Mouse (Mus musculus) lung, adult 2 months (tissue): ENCODE data around the gene Cog8. TPM values are rescaled to one million over a fixed set of nuclear protein-coding genes. Genes with fewer than 3 reads are reported as not detected.
"Not testable (repeated sequence)": the region's sequence is repeated elsewhere in the genome, so short reads cannot be mapped to it uniquely, and the experiment has no call there.

Source experiments
- DNase-seq: peaks from one replicate; pipeline ENCODE4 v3.0.0; 2022
- H3K4me1 ChIP-seq: fragments of 200-500 bp; 2 replicates; pipeline ENCODE4 v1.6.1; 2011; ENCODE audit warnings: low read length; ENCODE audit not compliant: control insufficient read depth, insufficient read depth
- H3K4me3 ChIP-seq: fragments of 200-500 bp; replicated peaks from 2 replicates; pipeline ENCODE3; 2011; ENCODE audit warnings: low read depth, mild to moderate bottlenecking, control low read depth, low read length; ENCODE audit errors: extremely low read depth
- CTCF ChIP-seq: fragments of 200-500 bp; IDR thresholded peaks from 2 replicates; pipeline ENCODE4 v1.5.1; 2011; ENCODE audit warnings: mild to moderate bottlenecking, low read length, control low read depth; ENCODE audit not compliant: insufficient read depth
- POLR2A ChIP-seq: fragments of 200-500 bp; IDR thresholded peaks from 2 replicates; pipeline ENCODE4 v1.6.1; 2011; ENCODE audit warnings: low read depth, mild to moderate bottlenecking, control low read depth, low read length, borderline replicate concordance; ENCODE audit errors: extremely low read depth
- WGBS: fragments of 180-500 bp; shearing (Covaris S2); methylation state at CpG from one replicate; pipeline ENCODE4 v1.1.7; 2018; 5-methylcytosine and 5-hydroxymethylcytosine counted together
- polyA plus RNA-seq: library from polyadenylated mRNA; depleted of rRNA; stranded (reverse); fragments of >200 nt; gene quantifications from 2 replicates; pipeline ENCODE4 v1.2.3, GENCODE M21; 2012

Gene Cog8
- polyA plus RNA-seq, 1 experiment = 31.6 TPM

- Histone ChIP-seq H3K4me3 (no peak overlapping the region), H3K4me1 (peaks cover 3% of the 10 kb centered on the region; the same call in 1 of the 2 replicates)
- no peak for TF ChIP-seq CTCF
- TF ChIP-seq POLR2A = no peak
- DNase-seq = no peak
- WGBS = 60% methylated on average over 5 of the region's 5 CpGs
Observed at GRCm38 (mm10) chr8:107046976-107047375, 9.5 kb downstream of the Cog8 start.

GRCm38 (mm10) chr8:107045478-107045877, 11.0 kb downstream of the Cog8 start:
- 93% methylated on average over 6 of the region's 6 CpGs for WGBS
- no peak for DNase-seq
- no peak overlapping the region for H3K4me3 ChIP-seq
- H3K4me1 ChIP-seq = peaks cover 3% of the 10 kb centered on the region; the same call in 1 of the 2 replicates
- TF ChIP-seq CTCF = no peak
- TF ChIP-seq POLR2A = no peak

GRCm38 (mm10) chr8:107040632-107041031, 15.9 kb downstream of the Cog8 start:
- TF ChIP-seq POLR2A (no peak), CTCF (no peak)
- no peak for DNase-seq
- 67% methylated on average over 7 of the region's 7 CpGs for WGBS

GRCm38 (mm10) chr8:107036626-107037025, 19.9 kb downstream of the Cog8 start:
- Histone ChIP-seq H3K4me3 (no peak overlapping the region), H3K4me1 (peaks cover 14% of the 10 kb centered on the region)
- no peak for TF ChIP-seq CTCF
- TF ChIP-seq POLR2A = no peak
- no peak for DNase-seq
- 50% methylated on average over 8 of the region's 8 CpGs for WGBS

More at GRCm38 (mm10) chr8:107040632-107041031, 15.9 kb downstream of the Cog8 start:
- peaks cover 4% of the 10 kb centered on the region for H3K4me1 ChIP-seq
- no peak overlapping the region for H3K4me3 ChIP-seq

GRCm38 (mm10) chr8:107035641-107036040, 20.8 kb downstream of the Cog8 start:
- Histone ChIP-seq H3K4me1 (peaks cover 14% of the 10 kb centered on the region), H3K4me3 (no peak overlapping the region)
- TF ChIP-seq POLR2A = no peak
- TF ChIP-seq CTCF = no peak
- no peak for DNase-seq
- 96% methylated on average over 3 of the region's 3 CpGs for WGBS

- not testable (repeated sequence) for DNase-seq, H3K4me3 ChIP-seq
- WGBS = 96% methylated on average over 2 of the region's 2 CpGs
Observed at GRCm38 (mm10) chr8:107033609-107034008, 22.9 kb downstream of the Cog8 start.

GRCm38 (mm10) chr8:107031577-107032090, 24.9 kb downstream of the Cog8 start:
- Histone ChIP-seq H3K4me3 (peak overlapping the region; percentile 94), H3K4me1 (peaks cover 13% of the 10 kb centered on the region)
- TF ChIP-seq POLR2A = no peak
- TF ChIP-seq CTCF = no peak
- no peak for DNase-seq
- under 1% methylated on average over 40 of the region's 40 CpGs for WGBS

More at GRCm38 (mm10) chr8:107033609-107034008, 22.9 kb downstream of the Cog8 start:
- peaks cover 14% of the 10 kb centered on the region for H3K4me1 ChIP-seq

GRCm38 (mm10) chr8:107030650-107031576, 25.6 kb downstream of the Cog8 start, which contains the start of gene Vps4a:
Vps4a (plus strand) TSS chr8:107031222.
- Histone ChIP-seq H3K4me1 (peaks cover 9% of the 10 kb centered on the region), H3K4me3 (peak within 1 kb of the TSS; percentile 94)
- peak; percentile 72 for TF ChIP-seq POLR2A
- TF ChIP-seq CTCF = peak; percentile 54
- DNase-seq = peak; percentile 98
- WGBS = 5% methylated on average over 65 of the region's 66 CpGs

- H3K4me1 ChIP-seq = peaks cover 9% of the 10 kb centered on the region
- TF ChIP-seq CTCF (no peak), POLR2A (no peak)
- DNase-seq = no peak
- H3K4me3 ChIP-seq = no peak overlapping the region
- 54% methylated on average over 5 of the region's 5 CpGs for WGBS
Observed at GRCm38 (mm10) chr8:107030058-107030457, 26.4 kb downstream of the Cog8 start.
